Mouse (Mus musculus): ENCODE results near the gene Spata48.

Gene Spata48

GRCm38 (mm10) chr11:11461635-11462560 is at the start of gene Spata48, which contains the start of gene Zpbp:
Spata48 (plus strand) TSS chr11:11462094.
Zpbp (minus strand) TSS chr11:11462408.
- peak; percentile 92 for DNase-seq (ENCODE audit: low read depth, low spot score)

GRCm38 (mm10) chr11:11414188-11414587 is 47.7 kb upstream of the Spata48 start:
- DNase-seq (ENCODE audit: low read depth, low spot score): no peak

GRCm38 (mm10) chr11:11417356-11417755 is 44.5 kb upstream of the Spata48 start:
- DNase-seq (ENCODE audit: low read depth, low spot score): no peak

GRCm38 (mm10) chr11:11455037-11455436 is 6.9 kb upstream of the Spata48 start:
- peak; percentile 21 for DNase-seq (ENCODE audit: low read depth, low spot score)

- no peak for DNase-seq (ENCODE audit: low read depth, low spot score)
These were observed 632 bp downstream of the Spata48 start for GRCm38 (mm10) chr11:11462561-11462890.

GRCm38 (mm10) chr11:11468924-11469323 is 7.0 kb downstream of the Spata48 start:
- no peak for DNase-seq (ENCODE audit: low read depth, low spot score)

- no peak for DNase-seq (ENCODE audit: low read depth, low spot score)
These were observed 22.5 kb downstream of the Spata48 start for GRCm38 (mm10) chr11:11484378-11484777.

GRCm38 (mm10) chr11:11492044-11492443 is 30.1 kb downstream of the Spata48 start:
- no peak for DNase-seq (ENCODE audit: low read depth, low spot score)

GRCm38 (mm10) chr11:11495697-11496096 is 33.8 kb downstream of the Spata48 start:
- no peak for DNase-seq (ENCODE audit: low read depth, low spot score)

GRCm38 (mm10) chr11:11499944-11500343 is 38.0 kb downstream of the Spata48 start:
- peak; percentile 37 for DNase-seq (ENCODE audit: low read depth, low spot score)

GRCm38 (mm10) chr11:11506187-11506586 is 44.3 kb downstream of the Spata48 start:
- DNase-seq (ENCODE audit: low read depth, low spot score): no peak

GRCm38 (mm10) chr11:11509413-11509812 is 47.5 kb downstream of the Spata48 start:
- no peak for DNase-seq (ENCODE audit: low read depth, low spot score)

- DNase-seq (ENCODE audit: low read depth, low spot score): no peak
These were observed 50.2 kb downstream of the Spata48 start for GRCm38 (mm10) chr11:11512056-11512455.

- DNase-seq (ENCODE audit: low read depth, low spot score): peak; percentile 7
These were observed 51.3 kb downstream of the Spata48 start for GRCm38 (mm10) chr11:11513008-11513799.

- DNase-seq (ENCODE audit: low read depth, low spot score): no peak
These were observed 53.0 kb downstream of the Spata48 start for GRCm38 (mm10) chr11:11514920-11515319.

GRCm38 (mm10) chr11:11517781-11518435 is 56.0 kb downstream of the Spata48 start:
- DNase-seq (ENCODE audit: low read depth, low spot score): no peak

GRCm38 (mm10) chr11:11519255-11520243 is 57.7 kb downstream of the Spata48 start:
- DNase-seq (ENCODE audit: low read depth, low spot score): peak; percentile 8

GRCm38 (mm10) chr11:11521908-11522441 is 60.1 kb downstream of the Spata48 start:
- DNase-seq (ENCODE audit: low read depth, low spot score): no peak

GRCm38 (mm10) chr11:11528760-11529159 is 66.9 kb downstream of the Spata48 start:
- DNase-seq (ENCODE audit: low read depth, low spot score): no peak

- DNase-seq (ENCODE audit: low read depth, low spot score): no peak
These were observed 67.3 kb downstream of the Spata48 start for GRCm38 (mm10) chr11:11529165-11529564.

All from brain, adult 2 months (tissue).